Mouse (Mus musculus) ZHBTc4 (cell line): ENCODE results near the gene Il3ra.
A peak's percentile ranks its signal among the peaks of the same experiment; 100 is the strongest.

Experiments used
- DNase-seq: peaks from one replicate; pipeline ENCODE4 v3.0.0-alpha.2; 2011; ENCODE audit warnings: low read depth, low spot score

The Il3ra gene

GRCm38 (mm10) chr14:14354511-14355359 lies 8.7 kb downstream of the Il3ra start:
- DNase-seq, result peak; percentile 46

DNA sequence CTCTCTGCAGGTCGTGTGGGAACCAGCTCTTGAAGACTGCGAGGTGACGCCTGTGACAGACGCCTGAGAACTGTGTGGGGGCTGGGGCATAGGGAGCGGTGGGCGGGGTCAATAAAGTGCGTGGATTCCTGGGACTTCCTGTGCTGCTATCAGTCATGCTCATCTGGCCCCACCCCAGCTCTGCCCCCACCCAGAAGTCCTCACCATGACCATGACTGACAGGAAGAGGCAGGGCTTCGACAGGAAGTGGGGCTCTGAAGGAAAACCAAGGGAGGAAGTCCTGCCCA lies 9.2 kb downstream of the Il3ra start:
- DNase-seq, result peak; percentile 54

GRCm38 (mm10) chr14:14395535-14395934 lies 49.5 kb downstream of the Il3ra start:
- DNase-seq, result no peak

GRCm38 (mm10) chr14:14400998-14401397 lies 54.9 kb downstream of the Il3ra start, which contains the start of gene Olfr721-ps1:
Olfr721-ps1 (plus strand) TSS chr14:14401298.
- no peak for DNase-seq
